Mouse (Mus musculus) urinary bladder, postnatal 14 days (tissue): ENCODE results near the gene Tbc1d12.
A peak's percentile ranks its signal among the peaks of the same experiment; 100 is the strongest.

Experiments
- DNase-seq: peaks from one replicate; pipeline ENCODE4 v3.0.0; 2021; ENCODE audit warnings: low spot score

Gene Tbc1d12

GRCm38 (mm10) chr19:38914926-38915325, 78.5 kb downstream of the Tbc1d12 start:
- no peak for DNase-seq

DNA sequence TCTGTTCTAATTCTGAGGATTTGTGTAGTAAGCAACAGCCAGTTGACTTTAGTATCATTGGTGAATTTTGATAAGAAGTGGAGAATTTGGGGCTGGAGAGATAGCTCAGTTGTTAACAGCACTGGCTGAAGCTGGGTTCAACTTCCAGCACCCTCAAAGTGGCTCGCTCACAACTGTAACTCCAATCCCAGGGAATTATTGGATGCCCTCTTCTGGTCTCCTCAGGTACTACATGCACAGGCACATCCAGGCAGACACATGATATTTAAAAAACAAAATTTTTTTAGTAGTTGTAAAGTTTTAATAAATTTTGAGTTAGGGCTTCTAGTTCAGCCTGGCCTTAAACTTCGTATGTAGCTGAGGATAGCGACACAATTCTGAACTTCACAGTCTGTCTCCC, 79.3 kb downstream of the Tbc1d12 start:
- peak; percentile 41 for DNase-seq

DNA sequence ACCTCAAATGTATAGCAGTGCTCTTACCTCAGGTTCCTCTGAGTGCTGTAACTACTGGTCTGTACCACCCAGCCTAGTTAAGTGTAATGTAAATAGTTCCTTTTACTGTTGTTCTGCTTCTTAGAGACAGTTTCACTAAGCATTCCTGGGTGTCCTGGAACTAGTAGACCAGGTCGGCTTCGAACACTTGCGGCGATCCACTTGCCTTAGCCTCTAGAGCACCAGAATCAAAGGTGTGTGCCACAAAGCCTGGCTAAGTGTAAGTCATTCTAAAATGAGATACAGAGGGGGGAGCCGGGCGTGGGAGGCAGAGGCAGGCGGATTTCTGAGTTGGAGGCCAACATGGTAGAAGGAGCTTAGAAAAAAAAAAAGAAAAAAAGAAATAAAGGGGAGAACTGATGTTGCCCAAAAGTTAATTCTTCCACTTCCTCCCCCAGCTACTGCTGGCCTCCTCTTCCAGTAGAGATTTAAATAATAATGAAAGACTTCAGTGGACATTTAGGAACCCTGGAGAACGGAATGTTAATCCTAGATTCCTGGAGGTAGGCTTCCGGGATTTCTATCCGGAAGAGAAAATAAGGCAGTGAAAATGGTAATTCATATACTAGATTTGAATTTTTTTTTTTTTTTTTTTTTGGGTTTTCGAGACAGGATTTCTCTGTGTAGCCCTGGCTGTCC, 92.2 kb downstream of the Tbc1d12 start:
- no peak for DNase-seq

- DNase-seq: no peak
Measured at GRCm38 (mm10) chr19:38929471-38930251, 93.3 kb downstream of the Tbc1d12 start.

DNA sequence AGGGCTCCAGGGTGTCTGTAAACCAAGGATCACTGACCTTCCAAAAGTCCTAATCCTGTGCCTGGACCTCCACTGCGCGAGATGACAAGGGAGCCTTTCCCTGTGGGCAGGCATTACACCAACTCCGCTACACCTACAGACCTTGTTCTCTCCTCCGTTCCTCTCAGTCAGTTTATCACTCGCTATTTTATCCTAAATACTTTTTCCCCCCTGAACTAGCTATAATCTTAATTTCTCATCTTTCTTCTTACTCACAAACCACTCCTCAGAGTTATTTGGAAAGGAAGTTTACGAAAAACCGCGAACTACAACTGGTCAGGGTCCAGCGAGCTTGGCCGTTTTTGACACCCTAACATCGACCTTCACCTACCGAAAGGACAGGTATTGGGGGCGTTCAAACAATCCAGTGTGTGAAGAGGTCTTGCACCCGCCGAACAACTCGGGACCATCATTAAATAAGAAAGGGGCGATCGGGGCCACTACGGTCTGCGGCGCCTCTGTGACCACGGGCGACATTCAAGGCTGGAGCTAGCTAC, 93.9 kb downstream of the Tbc1d12 start:
- DNase-seq: no peak

GRCm38 (mm10) chr19:38930788-38931565, 94.6 kb downstream of the Tbc1d12 start, which contains the start of gene Hells:
TSS of gene Hells (plus strand) at chr19:38930915.
- peak; percentile 89 for DNase-seq

DNA sequence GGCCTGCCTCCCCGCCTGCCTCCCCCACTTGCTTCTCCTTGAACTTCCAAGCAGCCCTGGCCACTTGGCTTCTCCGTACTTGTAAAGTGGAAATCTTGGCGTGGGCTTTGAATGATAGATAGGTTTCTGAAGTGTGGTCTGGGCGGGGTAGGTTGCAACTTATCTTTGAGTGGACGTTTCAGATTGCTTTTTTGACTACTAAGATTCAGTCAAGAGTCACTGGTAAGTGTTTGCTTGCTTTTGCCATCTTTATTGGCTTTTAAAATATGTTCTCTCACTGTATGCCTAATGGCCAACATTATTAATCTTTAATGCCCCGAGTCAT, 95.1 kb downstream of the Tbc1d12 start:
- DNase-seq: no peak

- DNase-seq: no peak
Measured at GRCm38 (mm10) chr19:38944590-38945307, 108.4 kb downstream of the Tbc1d12 start.
